Mouse (Mus musculus) R1 (cell line): Measurements from ENCODE around the gene Rhox2b.
"Not testable (repeated sequence)": the region's sequence is repeated elsewhere in the genome, so short reads cannot be mapped to it uniquely, and the experiment has no call there.

Experiments used
- DNase-seq: peaks from one replicate; pipeline ENCODE4 v3.0.0-alpha.2; 2018; ENCODE audit warnings: low read depth, low spot score

Rhox2b gene

DNA sequence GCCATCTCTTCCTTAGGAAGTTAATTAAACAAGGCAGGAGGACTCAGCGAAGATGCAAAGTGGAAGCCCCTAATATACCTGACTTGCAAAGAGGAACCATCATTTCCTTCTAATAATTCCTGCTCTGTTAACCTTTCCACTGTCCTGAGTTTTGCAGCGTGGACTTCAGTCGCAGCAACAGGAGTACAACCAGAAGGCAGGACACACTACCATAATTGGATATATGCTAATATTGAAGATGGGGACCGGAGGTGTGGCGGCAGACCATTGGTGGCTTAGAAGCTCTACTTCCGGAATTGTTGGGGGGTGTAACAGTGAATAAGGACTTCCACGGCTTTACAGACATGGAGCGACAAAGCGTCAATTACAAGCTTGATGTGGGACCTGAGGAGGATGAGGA, at the start of gene Rhox2b:
Gene Rhox2b, plus strand, starts transcription at position 301 of the 400 bp plus-strand sequence.
- not testable (repeated sequence) for DNase-seq

DNA sequence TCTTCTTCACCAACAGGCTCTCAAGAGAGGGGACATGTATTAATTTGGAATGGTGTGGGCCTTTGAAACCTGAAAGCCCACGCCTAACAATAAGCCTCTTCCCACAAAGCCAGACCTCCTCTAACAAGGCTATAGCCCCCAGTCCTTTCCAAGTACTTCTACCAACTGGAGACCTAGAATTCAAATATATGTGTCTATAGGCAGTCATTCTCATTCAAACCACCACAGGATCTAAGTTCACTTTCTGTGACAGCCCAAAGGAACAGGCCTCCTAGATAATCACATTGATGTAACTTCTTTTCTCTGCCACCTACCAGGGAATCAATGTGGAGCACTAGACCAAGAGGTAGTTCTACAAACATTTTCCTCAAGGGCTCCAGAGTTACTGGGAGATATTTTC, 32.1 kb upstream of the Rhox2b start, which contains the start of gene Rhox3a2:
Gene Rhox3a2, plus strand, starts transcription at position 301 of the 400 bp plus-strand sequence.
- DNase-seq, result not testable (repeated sequence)

DNA sequence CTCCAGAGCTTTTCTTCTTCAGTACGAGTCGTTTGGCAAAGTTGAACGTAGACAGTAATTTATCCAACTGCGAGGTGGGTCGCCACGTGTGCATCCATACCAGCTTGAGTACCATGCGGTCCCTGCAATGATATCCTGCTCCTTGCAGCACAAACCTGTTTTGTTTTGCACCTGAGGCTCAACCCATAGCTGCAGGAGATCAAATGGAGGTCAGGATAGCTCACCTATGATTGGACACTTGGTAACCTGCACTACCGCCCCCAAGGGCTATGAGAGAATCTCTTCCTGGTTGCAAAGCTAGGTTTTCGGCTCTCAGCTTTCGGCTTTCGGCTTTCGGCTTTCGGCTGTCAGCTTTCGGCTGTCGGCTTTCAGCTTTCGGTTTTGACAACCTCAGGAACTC, 21.3 kb upstream of the Rhox2b start, which contains the start of gene Rhox4a2:
Gene Rhox4a2, plus strand, starts transcription at position 301 of the 400 bp plus-strand sequence.
- DNase-seq, result not testable (repeated sequence)

DNA sequence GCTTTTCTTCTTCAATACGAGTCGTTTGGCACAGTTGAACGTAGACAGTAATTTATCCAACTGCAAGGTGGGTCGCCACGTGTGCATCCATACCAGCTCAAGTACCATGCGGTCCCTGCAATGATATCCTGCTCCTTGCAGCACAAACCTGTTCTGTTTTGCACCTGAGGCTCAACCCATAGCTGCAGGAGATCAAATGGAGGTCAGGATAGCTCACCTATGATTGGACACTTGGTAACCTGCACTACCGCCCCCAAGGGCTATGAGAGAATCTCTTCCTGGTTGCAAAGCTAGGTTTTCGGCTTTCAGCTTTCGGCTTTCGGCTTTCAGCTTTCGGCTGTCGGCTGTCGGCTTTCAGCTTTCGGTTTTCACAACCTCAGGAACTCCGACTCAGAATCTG, 20.3 kb downstream of the Rhox2b start, which contains the start of gene Rhox4b:
Gene Rhox4b, plus strand, starts transcription at position 301 of the 400 bp plus-strand sequence.
- DNase-seq, result not testable (repeated sequence)

DNA sequence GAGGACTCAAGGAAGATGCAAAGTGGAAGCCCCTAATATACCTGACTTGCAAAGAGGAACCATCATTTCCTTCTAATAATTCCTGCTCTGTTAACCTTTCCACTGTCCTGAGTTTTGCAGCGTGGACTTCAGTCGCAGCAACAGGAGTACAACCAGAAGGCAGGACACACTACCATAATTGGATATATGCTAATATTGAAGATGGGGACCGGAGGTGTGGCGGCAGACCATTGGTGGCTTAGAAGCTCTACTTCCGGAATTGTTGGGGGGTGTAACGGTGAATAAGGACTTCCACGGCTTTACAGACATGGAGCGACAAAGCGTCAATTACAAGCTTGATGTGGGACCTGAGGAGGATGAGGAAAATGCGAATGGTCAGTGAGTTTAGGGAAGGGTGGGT, 41.5 kb downstream of the Rhox2b start, which contains the start of gene Rhox2c:
Gene Rhox2c, plus strand, starts transcription at position 301 of the 400 bp plus-strand sequence.
- not testable (repeated sequence) for DNase-seq

DNA sequence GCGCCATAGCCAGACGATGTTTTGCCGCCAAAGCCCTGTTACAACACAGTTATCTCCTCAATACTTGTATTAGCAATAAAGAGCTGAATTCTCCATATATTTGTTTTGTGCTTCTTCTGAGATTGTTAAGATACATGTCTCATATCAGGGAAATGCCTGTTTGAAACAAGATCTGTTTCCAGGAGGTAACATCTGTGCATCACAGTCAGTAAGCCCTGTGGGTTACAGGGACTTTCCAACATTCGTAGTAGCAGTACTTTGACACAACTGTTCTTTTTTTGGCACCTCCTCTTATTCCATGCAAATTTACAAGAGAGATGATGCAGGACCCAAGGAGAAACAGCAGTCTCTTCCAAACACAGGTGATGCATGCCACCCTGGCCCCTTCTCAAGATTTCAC, 46.4 kb downstream of the Rhox2b start, which contains the start of gene Rhox3c:
Gene Rhox3c, plus strand, starts transcription at position 301 of the 400 bp plus-strand sequence.
- DNase-seq, result not testable (repeated sequence)
